Mouse (Mus musculus) kidney, embryonic 16.5 days (tissue): ENCODE results near the gene Clcn5. TPM values are rescaled to one million over a fixed set of nuclear protein-coding genes. Genes with fewer than 3 reads are reported as not detected.

Experiments used
- ATAC-seq: fragments of 200-750 bp; cut with Nextera tagmentation; 2 replicates; pipeline ENCODE4 v1.8.0; 2017; ENCODE audit warnings: moderate TSS enrichment; ENCODE audit not compliant: low FRiP score, low TSS enrichment
- H3K27ac ChIP-seq: fragments of 300-500 bp; sonication (generic); 2 replicates; pipeline ENCODE4 v1.5.1; 2014; ENCODE audit warnings: low read length
- H3K27me3 ChIP-seq: fragments of 300-500 bp; sonication (generic); 2 replicates; pipeline ENCODE4 v1.6.1; 2014; ENCODE audit warnings: low read length, control low read depth, mixed read lengths; ENCODE audit not compliant: insufficient read depth
- H3K36me3 ChIP-seq: fragments of 300-500 bp; sonication (generic); 2 replicates; pipeline ENCODE4 v1.6.1; 2014; ENCODE audit warnings: low read length, control low read depth, mixed read lengths; ENCODE audit not compliant: insufficient read depth
- H3K4me1 ChIP-seq: fragments of 300-500 bp; sonication (generic); 2 replicates; pipeline ENCODE4 v1.6.1; 2014; ENCODE audit warnings: low read length, control low read depth, mixed read lengths; ENCODE audit not compliant: insufficient read depth
- H3K4me2 ChIP-seq: fragments of 300-500 bp; sonication (generic); replicated peaks from 2 replicates; pipeline ENCODE4 v1.6.1; 2014; ENCODE audit warnings: low read depth, low read length
- H3K4me3 ChIP-seq: fragments of 300-500 bp; sonication (generic); 2 replicates; pipeline ENCODE4 v1.5.1; 2014; ENCODE audit warnings: mild to moderate bottlenecking, low read length
- H3K9ac ChIP-seq: fragments of 300-500 bp; sonication (generic); replicated peaks from 2 replicates; pipeline ENCODE4 v1.6.1; 2014; ENCODE audit warnings: low read length
- H3K9me3 ChIP-seq: fragments of 300-500 bp; sonication (generic); 2 replicates; pipeline ENCODE4 v1.6.1; 2016; ENCODE audit warnings: low read length, control low read depth
- WGBS: fragments of 180-500 bp; shearing (Covaris S2); extraction: QIAGEN DNeasy Blood & Tissue Kit; methylation state at CpG from one replicate; pipeline ENCODE4 v1.1.7; 2014; 5-methylcytosine and 5-hydroxymethylcytosine counted together
- polyA plus RNA-seq: library from polyadenylated mRNA; unstranded; fragments of >200 nt; fragmentation: Nextera tagmentation; extraction: Ambion mirVana; gene quantifications from 2 replicates; pipeline ENCODE4 v1.2.1, GENCODE M21; 2015

Gene Clcn5
- polyA plus RNA-seq, 1 experiment from 2014 or later: 15.2 TPM

- Histone ChIP-seq H3K9ac (no peak overlapping the region), H3K36me3 (no peaks in the 10 kb centered on the region), H3K4me1 (no peaks in the 10 kb centered on the region), H3K4me3 (no peak overlapping the region), H3K9me3 (no peaks in the 10 kb centered on the region), H3K27me3 (no peaks in the 10 kb centered on the region), H3K27ac (no peak overlapping the region), H3K4me2 (no peak overlapping the region)
- 90% methylated on average over 8 of the region's 8 CpGs for WGBS
- ATAC-seq: no peak
Measured at GRCm38 (mm10) chrX:7292151-7292768, 26.9 kb downstream of the Clcn5 start.

GRCm38 (mm10) chrX:7288976-7289375, 30.2 kb downstream of the Clcn5 start:
- no peaks in the 10 kb centered on the region for H3K36me3 ChIP-seq
- no peak overlapping the region for H3K9ac ChIP-seq
- no peaks in the 10 kb centered on the region for H3K27me3 ChIP-seq
- H3K4me2 ChIP-seq: no peak overlapping the region
- H3K27ac ChIP-seq: no peak overlapping the region
- ATAC-seq: no peak
- H3K4me3 ChIP-seq: no peak overlapping the region
- no peaks in the 10 kb centered on the region for H3K4me1 ChIP-seq
- H3K9me3 ChIP-seq: no peaks in the 10 kb centered on the region
- WGBS: 28% methylated on average over 2 of the region's 2 CpGs

GRCm38 (mm10) chrX:7287051-7287734, 32.0 kb downstream of the Clcn5 start:
- Histone ChIP-seq H3K36me3 (no peaks in the 10 kb centered on the region), H3K27me3 (no peaks in the 10 kb centered on the region), H3K4me3 (no peak overlapping the region), H3K9me3 (no peaks in the 10 kb centered on the region), H3K9ac (no peak overlapping the region), H3K4me2 (no peak overlapping the region), H3K4me1 (no peaks in the 10 kb centered on the region), H3K27ac (no peak overlapping the region)
- WGBS: 87% methylated on average over 2 of the region's 2 CpGs
- ATAC-seq: no peak

GRCm38 (mm10) chrX:7282636-7283035, 36.5 kb downstream of the Clcn5 start:
- Histone ChIP-seq H3K4me2 (no peak overlapping the region), H3K9ac (no peak overlapping the region), H3K27ac (no peak overlapping the region), H3K9me3 (no peaks in the 10 kb centered on the region), H3K27me3 (no peaks in the 10 kb centered on the region), H3K4me1 (no peaks in the 10 kb centered on the region), H3K4me3 (no peak overlapping the region), H3K36me3 (no peaks in the 10 kb centered on the region)
- WGBS: 76% methylated on average over 1 of the region's 1 CpGs
- ATAC-seq: no peak

GRCm38 (mm10) chrX:7279722-7280121, 39.4 kb downstream of the Clcn5 start:
- Histone ChIP-seq H3K9me3 (no peaks in the 10 kb centered on the region), H3K27ac (no peak overlapping the region), H3K4me1 (no peaks in the 10 kb centered on the region), H3K9ac (no peak overlapping the region), H3K4me3 (no peak overlapping the region), H3K27me3 (no peaks in the 10 kb centered on the region), H3K4me2 (no peak overlapping the region), H3K36me3 (no peaks in the 10 kb centered on the region)
- WGBS: 78% methylated on average over 5 of the region's 5 CpGs
- ATAC-seq: no peak

- 62% methylated on average over 6 of the region's 6 CpGs for WGBS
- no peak for ATAC-seq
- Histone ChIP-seq H3K4me3 (no peak overlapping the region), H3K9ac (no peak overlapping the region), H3K36me3 (no peaks in the 10 kb centered on the region), H3K27ac (no peak overlapping the region), H3K9me3 (no peaks in the 10 kb centered on the region), H3K4me2 (no peak overlapping the region), H3K4me1 (no peaks in the 10 kb centered on the region), H3K27me3 (no peaks in the 10 kb centered on the region)
Measured at GRCm38 (mm10) chrX:7276564-7276963, 42.6 kb downstream of the Clcn5 start.

- Histone ChIP-seq H3K36me3 (no peaks in the 10 kb centered on the region), H3K4me1 (no peaks in the 10 kb centered on the region), H3K9me3 (no peaks in the 10 kb centered on the region), H3K27me3 (no peaks in the 10 kb centered on the region), H3K27ac (no peak overlapping the region), H3K4me2 (no peak overlapping the region), H3K4me3 (no peak overlapping the region), H3K9ac (no peak overlapping the region)
- WGBS: 90% methylated on average over 5 of the region's 5 CpGs
- no peak for ATAC-seq
Measured at GRCm38 (mm10) chrX:7261149-7261548, 58.0 kb downstream of the Clcn5 start.

- H3K4me1 ChIP-seq: no peaks in the 10 kb centered on the region
- no peak overlapping the region for H3K9ac ChIP-seq
- no peak overlapping the region for H3K4me3 ChIP-seq
- H3K9me3 ChIP-seq: no peaks in the 10 kb centered on the region
- no peak overlapping the region for H3K4me2 ChIP-seq
- no peak for ATAC-seq
- 60% methylated on average over 5 of the region's 5 CpGs for WGBS
- H3K27ac ChIP-seq: no peak overlapping the region
- no peaks in the 10 kb centered on the region for H3K36me3 ChIP-seq
- H3K27me3 ChIP-seq: no peaks in the 10 kb centered on the region
Measured at GRCm38 (mm10) chrX:7260400-7261113, 58.6 kb downstream of the Clcn5 start.

- no peak overlapping the region for H3K4me3 ChIP-seq
- 74% methylated on average over 3 of the region's 3 CpGs for WGBS
- H3K4me1 ChIP-seq: no peaks in the 10 kb centered on the region
- H3K36me3 ChIP-seq: no peaks in the 10 kb centered on the region
- no peak for ATAC-seq
- H3K9ac ChIP-seq: no peak overlapping the region
- no peak overlapping the region for H3K27ac ChIP-seq
- no peak overlapping the region for H3K4me2 ChIP-seq
- H3K27me3 ChIP-seq: no peaks in the 10 kb centered on the region
- H3K9me3 ChIP-seq: no peaks in the 10 kb centered on the region
Measured at GRCm38 (mm10) chrX:7259718-7260117, 59.4 kb downstream of the Clcn5 start.

GRCm38 (mm10) chrX:7256022-7256421, 63.1 kb downstream of the Clcn5 start:
- Histone ChIP-seq H3K27ac (no peak overlapping the region), H3K4me1 (no peaks in the 10 kb centered on the region), H3K4me2 (no peak overlapping the region), H3K27me3 (no peaks in the 10 kb centered on the region), H3K36me3 (no peaks in the 10 kb centered on the region), H3K4me3 (no peak overlapping the region), H3K9ac (no peak overlapping the region), H3K9me3 (no peaks in the 10 kb centered on the region)
- 85% methylated on average over 3 of the region's 3 CpGs for WGBS
- ATAC-seq: no peak
